Mouse (Mus musculus): Measurements from ENCODE around the gene 2310003L06Rik. TPM values are rescaled to one million over a fixed set of nuclear protein-coding genes. Genes with fewer than 3 reads are reported as not detected.

Gene 2310003L06Rik
- not detected for polyA plus RNA-seq (2017; shearing (Covaris generic))

- no peak for ATAC-seq
These were observed at the start of gene 2310003L06Rik, which contains the start of gene Gm28434 for GRCm38 (mm10) chr5:87969201-87969600. TSS of gene 2310003L06Rik (plus strand) at chr5:87969459. TSS of gene Gm28434 (plus strand) at chr5:87969517.

DNA sequence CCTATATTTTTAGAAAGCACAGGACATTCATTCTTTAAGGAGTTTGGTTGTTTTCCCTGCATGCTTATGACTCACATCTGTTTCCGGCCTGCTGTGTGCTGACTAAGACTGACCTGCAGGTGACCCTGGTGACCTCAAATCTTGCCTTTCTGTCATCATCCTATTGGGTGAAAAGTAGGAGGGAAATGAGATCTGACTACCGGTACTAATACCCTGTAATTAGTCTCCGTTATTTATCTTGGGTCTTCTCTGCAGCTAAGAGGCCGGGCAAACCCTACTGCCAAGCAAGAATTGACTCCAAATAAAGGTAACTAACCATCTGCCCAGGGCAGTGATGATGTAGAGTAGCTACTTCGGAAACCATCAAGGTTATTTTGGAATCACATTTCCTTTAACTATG is 43.9 kb upstream of the 2310003L06Rik start, which contains the start of gene Csn3:
Gene Csn3, plus strand, starts transcription at position 208 of the 400 bp plus-strand sequence.
- ATAC-seq: no peak

DNA sequence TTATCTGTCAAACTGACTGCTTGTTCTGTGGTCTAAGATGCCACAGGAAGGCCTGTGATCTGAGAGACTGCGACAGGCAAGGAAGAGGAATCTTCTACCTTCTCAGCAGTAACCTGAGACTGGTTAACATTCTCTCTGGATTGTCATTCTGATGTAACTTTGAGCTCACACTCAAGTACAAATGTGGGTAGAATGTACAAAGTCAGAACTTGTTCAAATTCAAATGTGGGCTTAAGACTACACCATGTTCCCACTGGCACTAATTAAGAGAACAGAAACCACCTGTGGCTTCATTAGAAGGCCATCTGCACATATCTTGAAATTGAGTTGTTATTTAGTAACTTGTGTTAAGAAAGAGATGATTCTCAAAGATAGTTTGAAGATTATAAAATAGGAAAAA is 37.7 kb upstream of the 2310003L06Rik start:
- no peak for ATAC-seq

- no peak for ATAC-seq
These were observed 28.5 kb upstream of the 2310003L06Rik start for GRCm38 (mm10) chr5:87940752-87941151.

GRCm38 (mm10) chr5:87942515-87942914 is 26.7 kb upstream of the 2310003L06Rik start:
- no peak for ATAC-seq

DNA sequence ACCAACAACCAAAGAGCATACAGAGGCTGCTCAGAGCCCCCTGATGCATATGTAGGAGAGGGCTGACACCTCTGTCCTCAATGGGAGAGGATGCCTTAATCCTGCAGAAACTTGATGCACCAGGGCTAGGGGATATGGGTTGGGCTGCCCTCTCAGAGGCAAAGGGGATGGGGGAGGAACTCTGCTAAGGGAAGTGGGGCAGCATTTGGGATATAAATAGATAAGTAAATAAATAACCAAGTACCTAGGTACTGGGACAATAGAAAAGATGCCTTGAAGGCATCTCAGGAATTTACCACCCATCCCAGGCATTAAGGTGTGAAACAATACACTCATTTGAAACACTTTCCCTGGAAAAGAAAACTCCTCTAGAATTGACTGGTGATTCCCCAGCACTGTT is 17.4 kb upstream of the 2310003L06Rik start:
- ATAC-seq: no peak

DNA sequence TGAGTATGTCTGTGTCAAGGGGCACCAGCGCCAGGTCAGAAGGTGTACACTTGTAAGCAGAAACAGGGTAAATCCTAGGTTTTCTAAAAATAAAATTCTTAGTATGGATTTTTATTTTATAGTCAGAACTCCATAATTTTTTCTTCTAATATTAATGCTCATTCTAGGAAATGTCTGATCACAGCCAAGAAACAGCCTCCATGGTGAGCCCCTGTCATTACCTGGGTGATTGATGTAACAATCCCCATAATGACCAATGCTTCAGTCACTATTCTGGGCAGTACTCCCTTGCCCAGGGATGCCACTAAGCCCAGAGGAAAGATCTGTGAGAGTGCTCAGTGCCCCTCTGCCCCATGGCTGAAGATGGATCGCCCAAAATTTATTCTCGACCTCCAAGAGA is 9.9 kb downstream of the 2310003L06Rik start, which contains the start of gene Cabs1:
Gene Cabs1, plus strand, starts transcription at position 301 of the 400 bp plus-strand sequence.
- ATAC-seq: no peak

GRCm38 (mm10) chr5:87982468-87983214 is 13.4 kb downstream of the 2310003L06Rik start:
- ATAC-seq: no peak

DNA sequence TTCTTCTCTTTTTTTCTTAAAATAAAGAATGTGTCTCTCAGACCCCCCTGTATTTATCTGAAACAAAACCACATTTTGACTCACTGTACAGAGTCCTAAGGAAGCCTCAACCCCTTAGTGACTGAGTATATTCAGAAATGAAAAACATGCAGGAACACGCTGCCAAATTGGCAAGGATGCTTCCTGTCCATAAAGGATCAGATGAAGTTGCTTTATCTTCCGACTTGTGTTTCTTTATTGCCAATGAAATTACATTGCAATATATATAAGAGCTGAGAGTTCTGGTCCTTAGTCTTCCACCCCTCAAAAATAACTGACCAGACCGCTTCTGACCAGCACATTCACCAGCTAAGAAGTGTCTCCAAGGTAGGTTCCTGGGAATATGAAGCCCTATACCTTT is 33.0 kb downstream of the 2310003L06Rik start, which contains the start of gene Smr3a:
Gene Smr3a, plus strand, starts transcription at position 301 of the 400 bp plus-strand sequence.
- ATAC-seq: no peak

DNA sequence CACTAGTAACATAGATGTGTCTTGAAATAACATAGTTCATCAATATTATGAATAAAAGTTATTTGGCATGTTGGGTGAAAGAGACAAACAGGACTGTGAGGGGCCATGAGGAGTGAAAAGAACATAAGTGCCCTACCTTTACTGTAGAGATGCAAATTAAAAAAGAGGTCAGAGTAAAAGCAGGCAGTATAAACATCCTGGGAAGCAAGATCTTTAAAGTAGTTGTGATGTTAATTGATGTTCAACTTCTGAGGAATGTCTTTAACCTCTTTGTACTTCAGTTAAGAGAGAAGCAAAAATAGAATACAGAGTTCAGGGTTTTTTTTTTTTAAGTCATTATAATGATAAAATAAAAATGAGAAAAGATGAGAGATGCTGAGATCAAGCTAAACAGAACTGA is 36.0 kb downstream of the 2310003L06Rik start:
- ATAC-seq: no peak

Other genes starting within 250 kb of the 2310003L06Rik start
- not detected for gene Csn1s2a, start 194.9 kb upstream of the 2310003L06Rik start, polyA plus RNA-seq (2017; shearing (Covaris generic))
- gene Csn1s2b, start 161.4 kb upstream of the 2310003L06Rik start, polyA plus RNA-seq (2017; shearing (Covaris generic)): under 1 TPM in 1 of 2 experiments, not detected in 1; 0.26 TPM
- not detected for gene Prr27, start 143.8 kb upstream of the 2310003L06Rik start, polyA plus RNA-seq (2017; shearing (Covaris generic))
- gene Odam, start 84.4 kb upstream of the 2310003L06Rik start, polyA plus RNA-seq (2017; shearing (Covaris generic)): not detected
- not detected for gene Csn3, start 43.9 kb upstream of the 2310003L06Rik start, polyA plus RNA-seq (2017; shearing (Covaris generic))
- not detected for gene Gm28434, start 58 bp downstream of the 2310003L06Rik start, polyA plus RNA-seq (2017; shearing (Covaris generic))
- gene Cabs1, start 10.0 kb downstream of the 2310003L06Rik start, polyA plus RNA-seq (2017; shearing (Covaris generic)): not detected
- gene Smr3a, start 33.1 kb downstream of the 2310003L06Rik start, polyA plus RNA-seq (2017; shearing (Covaris generic)): not detected
- gene Smr2, start 117.1 kb downstream of the 2310003L06Rik start, polyA plus RNA-seq (2017; shearing (Covaris generic)): not detected
- not detected for gene Gm11116, start 142.1 kb downstream of the 2310003L06Rik start, polyA plus RNA-seq (2017; shearing (Covaris generic))
- not detected for gene Gm11115, start 184.6 kb downstream of the 2310003L06Rik start, polyA plus RNA-seq (2017; shearing (Covaris generic))